Mouse (Mus musculus) erythroblast, embryonic 14.5 days (primary cell): ENCODE measurements around the gene Mmrn1. TPM values are rescaled to one million over a fixed set of nuclear protein-coding genes. Genes with fewer than 3 reads are reported as not detected.

ENCODE experiments used
- H3K27me3 ChIP-seq: 2 replicates; pipeline ENCODE4 v1.6.1; 2012; ENCODE audit warnings: inconsistent platforms; ENCODE audit not compliant: control insufficient read depth
- H3K36me3 ChIP-seq: 2 replicates; pipeline ENCODE4 v1.6.1; 2012; ENCODE audit warnings: mild to moderate bottlenecking, inconsistent platforms; ENCODE audit not compliant: control insufficient read depth
- H3K4me1 ChIP-seq: 2 replicates; pipeline ENCODE4 v1.6.1; 2012; ENCODE audit warnings: inconsistent platforms; ENCODE audit not compliant: control insufficient read depth
- H3K4me3 ChIP-seq: replicated peaks from 2 replicates; pipeline ENCODE3; 2012; ENCODE audit warnings: moderate library complexity, mild to moderate bottlenecking, inconsistent platforms
- H3K9me3 ChIP-seq: 2 replicates; pipeline ENCODE4 v1.6.1; 2012; ENCODE audit warnings: low read length, inconsistent platforms, mixed read lengths; ENCODE audit not compliant: control insufficient read depth
- GATA1 ChIP-seq: IDR thresholded peaks from 2 replicates; pipeline ENCODE4 v1.6.1; 2012; ENCODE audit warnings: low read length, inconsistent platforms, mixed read lengths
- TAL1 ChIP-seq: IDR thresholded peaks from 3 replicates; pipeline ENCODE4 v1.6.1; 2012; ENCODE audit warnings: low read length, inconsistent platforms, mixed read lengths
- polyA plus RNA-seq: library from polyadenylated mRNA; stranded (reverse); fragments of >175 nt; gene quantifications from 2 replicates; pipeline ENCODE4 v1.2.3, GENCODE M21; 2012

Gene Mmrn1
- polyA plus RNA-seq, 1 experiment, result not detected

DNA sequence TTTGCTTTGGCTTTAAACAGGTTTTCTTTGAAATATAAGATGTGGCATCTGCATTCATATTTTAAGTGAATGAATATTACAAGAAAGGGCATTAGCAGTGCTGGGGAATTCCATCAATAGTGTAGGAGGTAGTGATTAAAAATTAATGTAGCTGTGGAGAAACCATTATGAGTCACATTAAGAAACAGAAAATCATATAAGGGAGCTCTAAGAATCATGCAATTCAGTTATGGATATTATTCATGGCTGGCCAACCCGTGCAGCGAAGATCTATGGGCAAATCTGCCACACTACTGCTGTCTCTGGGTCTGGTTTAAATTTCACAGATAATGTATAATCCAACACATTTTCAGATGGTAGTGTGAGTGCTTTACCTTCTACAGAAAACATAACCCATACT, 36.5 kb downstream of the Mmrn1 start:
- no peak for TF ChIP-seq GATA1
- TF ChIP-seq TAL1, result no peak
- no peaks in the 10 kb centered on the region for H3K4me1 ChIP-seq
- no peaks in the 10 kb centered on the region for H3K27me3 ChIP-seq
- no peaks in the 10 kb centered on the region for H3K36me3 ChIP-seq
- no peak overlapping the region for H3K4me3 ChIP-seq
- H3K9me3 ChIP-seq, result no peaks in the 10 kb centered on the region

DNA sequence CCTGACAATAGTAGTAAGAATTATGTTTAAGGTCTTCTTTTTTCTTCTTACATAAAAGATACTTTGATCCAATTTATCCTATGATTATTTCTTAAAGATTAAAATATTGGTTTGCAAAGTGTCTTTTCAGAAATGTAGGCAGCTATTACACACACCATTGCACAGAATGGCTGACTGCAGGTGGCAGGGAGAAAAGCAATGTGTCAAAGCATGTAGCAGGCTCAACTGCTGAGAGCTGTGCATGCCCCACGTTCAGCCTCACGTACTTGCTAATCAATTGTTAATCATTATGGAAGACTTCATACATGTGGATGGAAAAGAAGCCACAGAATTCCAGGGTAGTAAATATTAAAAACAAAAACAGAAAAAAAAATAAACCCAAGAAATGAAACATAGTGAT, 37.1 kb downstream of the Mmrn1 start:
- Histone ChIP-seq H3K4me1 (no peaks in the 10 kb centered on the region), H3K36me3 (no peaks in the 10 kb centered on the region), H3K4me3 (no peak overlapping the region), H3K9me3 (no peaks in the 10 kb centered on the region), H3K27me3 (no peaks in the 10 kb centered on the region)
- TF ChIP-seq GATA1 (no peak), TAL1 (no peak)

- Histone ChIP-seq H3K9me3 (no peaks in the 10 kb centered on the region), H3K4me1 (no peaks in the 10 kb centered on the region), H3K27me3 (no peaks in the 10 kb centered on the region), H3K36me3 (no peaks in the 10 kb centered on the region), H3K4me3 (no peak overlapping the region)
- TF ChIP-seq GATA1, result no peak
- no peak for TF ChIP-seq TAL1
These were observed 37.9 kb downstream of the Mmrn1 start for GRCm38 (mm10) chr6:60962668-60963067.

GRCm38 (mm10) chr6:60963726-60964125, 39.0 kb downstream of the Mmrn1 start:
- Histone ChIP-seq H3K4me1 (no peaks in the 10 kb centered on the region), H3K4me3 (no peak overlapping the region), H3K36me3 (no peaks in the 10 kb centered on the region), H3K27me3 (no peaks in the 10 kb centered on the region), H3K9me3 (no peaks in the 10 kb centered on the region)
- TF ChIP-seq GATA1, result no peak

- no peak for TF ChIP-seq TAL1
- Histone ChIP-seq H3K4me3 (no peak overlapping the region), H3K4me1 (no peaks in the 10 kb centered on the region), H3K9me3 (no peaks in the 10 kb centered on the region), H3K36me3 (no peaks in the 10 kb centered on the region), H3K27me3 (no peaks in the 10 kb centered on the region)
These were observed 42.2 kb downstream of the Mmrn1 start for GRCm38 (mm10) chr6:60966931-60967330.

DNA sequence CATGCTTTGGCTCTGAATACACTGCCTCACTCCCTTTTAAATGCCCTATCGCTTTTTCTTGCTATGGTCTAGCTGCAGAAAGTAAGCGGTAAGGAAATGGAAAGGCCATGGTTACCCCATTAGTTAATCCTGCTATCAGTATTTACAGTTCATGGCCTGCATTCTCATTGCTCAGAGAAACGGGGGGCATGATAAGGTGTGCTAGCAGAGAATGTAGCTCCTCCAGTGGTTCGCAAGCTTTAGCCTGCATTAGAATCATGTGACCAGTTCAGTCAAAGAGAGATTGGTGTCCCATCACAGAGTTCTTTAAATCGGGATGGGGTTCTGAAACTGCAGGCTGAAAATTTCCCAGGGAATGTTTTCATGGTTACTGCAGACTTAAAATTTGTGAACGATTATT, 44.6 kb downstream of the Mmrn1 start:
- no peak for TF ChIP-seq GATA1
- TF ChIP-seq TAL1, result no peak
- Histone ChIP-seq H3K36me3 (no peaks in the 10 kb centered on the region), H3K9me3 (no peaks in the 10 kb centered on the region)

GRCm38 (mm10) chr6:60970811-60971210, 46.0 kb downstream of the Mmrn1 start:
- Histone ChIP-seq H3K4me3 (no peak overlapping the region), H3K27me3 (no peaks in the 10 kb centered on the region), H3K9me3 (no peaks in the 10 kb centered on the region), H3K4me1 (no peaks in the 10 kb centered on the region), H3K36me3 (no peaks in the 10 kb centered on the region)
- TF ChIP-seq GATA1 (no peak), TAL1 (no peak)

More for the DNA sequence above, 44.6 kb downstream of the Mmrn1 start:
- Histone ChIP-seq H3K4me3 (no peak overlapping the region), H3K27me3 (no peaks in the 10 kb centered on the region), H3K4me1 (no peaks in the 10 kb centered on the region)

GRCm38 (mm10) chr6:60978610-60979009, 53.8 kb downstream of the Mmrn1 start:
- H3K4me1 ChIP-seq, result no peaks in the 10 kb centered on the region
- H3K4me3 ChIP-seq, result no peak overlapping the region
- no peak for TF ChIP-seq GATA1
- no peak for TF ChIP-seq TAL1
- H3K36me3 ChIP-seq, result no peaks in the 10 kb centered on the region
- H3K27me3 ChIP-seq, result no peaks in the 10 kb centered on the region
- H3K9me3 ChIP-seq, result no peaks in the 10 kb centered on the region

GRCm38 (mm10) chr6:60979039-60979438, 54.3 kb downstream of the Mmrn1 start:
- TF ChIP-seq GATA1 (no peak), TAL1 (no peak)
- no peaks in the 10 kb centered on the region for H3K36me3 ChIP-seq
- H3K4me1 ChIP-seq, result no peaks in the 10 kb centered on the region
- no peaks in the 10 kb centered on the region for H3K27me3 ChIP-seq
- H3K9me3 ChIP-seq, result no peaks in the 10 kb centered on the region
- H3K4me3 ChIP-seq, result no peak overlapping the region

DNA sequence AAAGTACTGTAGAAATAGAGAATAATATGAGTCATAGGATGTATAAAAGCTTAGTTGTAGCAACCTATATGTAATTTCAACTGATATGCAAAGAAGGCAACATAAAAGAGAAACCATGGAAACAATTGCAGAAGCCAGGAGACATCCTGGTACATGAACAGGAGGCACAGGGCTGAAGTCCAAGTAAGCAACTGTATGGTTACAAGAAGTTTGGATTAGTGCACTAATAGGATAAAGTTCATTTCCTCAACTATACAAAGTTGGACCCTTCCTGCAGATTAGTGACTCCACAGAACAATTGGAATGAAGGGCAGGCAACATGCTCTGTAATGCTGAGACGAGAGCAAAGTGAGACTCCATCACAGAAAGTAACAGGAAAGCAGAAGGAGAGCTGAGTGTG, 59.6 kb downstream of the Mmrn1 start:
- Histone ChIP-seq H3K4me3 (no peak overlapping the region), H3K27me3 (no peaks in the 10 kb centered on the region), H3K36me3 (no peaks in the 10 kb centered on the region), H3K9me3 (no peaks in the 10 kb centered on the region), H3K4me1 (no peaks in the 10 kb centered on the region)
- TF ChIP-seq GATA1, result no peak
- no peak for TF ChIP-seq TAL1
